Mouse (Mus musculus): ENCODE data around the gene Stab1.

DNA sequence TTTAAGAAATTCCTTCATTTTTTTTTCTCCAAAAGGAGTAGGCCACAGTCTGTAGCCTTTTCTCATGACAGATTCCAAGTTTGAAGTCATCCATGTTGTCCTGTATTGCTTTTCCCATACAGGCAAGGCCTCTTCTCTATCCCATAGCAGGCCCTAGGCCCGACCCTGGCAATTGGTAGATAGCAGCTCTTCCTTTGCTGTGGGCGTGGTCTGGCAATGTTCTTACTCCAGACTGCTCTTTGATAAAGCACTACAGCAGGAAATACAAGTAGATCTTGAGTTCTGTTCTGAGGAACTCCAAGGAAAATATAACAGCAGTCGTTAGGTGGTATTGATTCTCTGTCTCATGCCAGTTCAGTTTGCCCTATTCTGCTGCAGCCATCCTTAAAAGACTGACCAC, 57.8 kb downstream of the Stab1 start:
- TF ChIP-seq EP300 (IDR thresholded peaks at IDR 0.05; ENCODE audit: low read depth): no peak
- TF ChIP-seq CTCF (IDR thresholded peaks at IDR 0.05; ENCODE audit: low read depth): no peak

Measured in liver, embryonic 14.5 days (tissue).